Mouse (Mus musculus): ENCODE data around the gene Il17d. TPM values are rescaled to one million over a fixed set of nuclear protein-coding genes. Genes with fewer than 3 reads are reported as not detected.

Il17d gene
- 0.75 and 0.95 TPM in 2 replicates for polyA plus RNA-seq (2012; rRNA removed)

DNA sequence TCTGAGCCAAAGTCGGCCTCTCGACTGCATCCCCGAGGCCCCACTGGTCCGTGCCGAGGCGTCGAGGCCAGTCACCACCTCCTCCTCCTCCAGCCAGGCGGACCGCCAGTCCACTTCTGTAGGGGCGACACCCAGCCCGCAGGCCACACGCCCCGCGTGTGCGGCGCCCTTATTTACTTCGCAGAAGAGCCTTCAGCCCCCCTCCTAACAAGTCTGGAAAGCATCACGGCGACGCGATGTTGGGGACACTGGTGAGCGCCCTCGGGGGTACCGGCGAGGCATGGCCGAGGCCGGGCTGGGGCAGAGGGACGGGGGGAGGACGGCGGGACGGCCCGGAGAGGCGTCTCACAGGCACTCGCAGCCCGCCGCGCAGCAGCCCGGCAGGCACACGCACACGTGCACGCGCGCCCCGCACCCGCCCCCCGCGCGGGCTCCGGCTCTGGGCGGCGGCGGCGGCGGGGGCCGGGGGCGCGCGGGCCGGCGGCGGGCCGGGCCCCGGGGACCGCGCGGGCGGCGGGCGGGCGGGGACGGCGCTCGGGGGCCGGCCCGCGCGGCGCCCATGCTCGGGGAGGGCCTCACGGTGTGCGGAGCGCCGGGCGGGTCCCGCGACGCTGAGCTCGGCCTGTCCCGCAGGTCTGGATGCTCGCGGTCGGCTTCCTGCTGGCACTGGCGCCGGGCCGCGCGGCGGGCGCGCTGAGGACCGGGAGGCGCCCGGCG, at the start of gene Il17d:
Gene Il17d (plus strand): TSS at position 107 of the 717 bp plus-strand sequence.

DNA sequence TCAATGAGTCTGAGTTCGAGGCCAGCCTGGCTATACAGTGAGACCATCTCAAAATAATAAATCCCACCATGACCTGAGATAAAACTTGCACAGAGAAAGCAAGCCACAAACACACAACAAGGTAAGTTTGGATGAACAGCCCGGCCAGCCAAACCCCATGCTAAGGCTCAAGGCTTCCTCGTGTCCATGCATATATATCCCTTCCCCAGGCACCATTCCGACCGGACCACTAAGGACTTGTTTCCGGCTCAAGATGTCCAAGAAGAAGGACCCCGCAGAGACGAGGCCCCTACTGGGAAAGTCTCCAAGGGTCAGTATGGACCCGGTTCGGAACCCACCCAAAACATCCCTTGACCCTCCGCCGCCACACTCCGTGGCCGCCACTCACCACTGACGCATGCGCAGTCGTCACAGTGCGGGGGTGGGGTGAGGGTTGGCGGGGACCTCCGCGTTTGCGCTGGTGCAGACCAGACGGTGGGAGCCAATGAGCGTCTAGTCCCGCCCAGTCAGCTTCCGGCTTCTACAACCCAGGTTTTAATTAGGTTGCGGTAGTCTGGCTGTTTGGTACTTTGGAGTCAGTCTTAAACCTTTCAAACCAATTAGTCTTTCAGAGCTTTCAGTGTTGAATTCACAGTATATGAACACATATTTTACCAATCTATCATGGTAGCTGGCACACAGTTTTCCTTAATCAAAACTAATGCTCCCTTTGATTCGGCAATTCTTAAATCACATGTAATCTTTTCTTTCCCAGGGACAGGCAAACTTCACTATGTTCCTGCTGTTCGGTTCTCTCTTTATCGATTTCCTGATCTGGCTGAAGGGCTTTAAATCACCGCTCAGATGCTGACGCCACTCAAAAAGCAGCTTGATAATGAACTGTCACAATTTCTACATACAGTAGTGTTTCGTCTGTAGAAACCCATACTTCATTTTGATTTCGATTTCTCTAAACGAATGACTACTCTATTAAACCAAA, 46.9 kb downstream of the Il17d start, which contains the start of gene Eef1akmt1:
Gene Eef1akmt1 (minus strand): TSS at position 458 of the 979 bp plus-strand sequence.

Other genes with a start within 250 kb of the Il17d start
- gene Cryl1, start 126.2 kb upstream of the Il17d start, polyA plus RNA-seq (2012; rRNA removed) = 7.5 and 9.2 TPM in 2 replicates
- gene Ift88, start 100.7 kb upstream of the Il17d start, polyA plus RNA-seq (2012; rRNA removed) = 2.0 and 2.4 TPM in 2 replicates
- 8.3 and 9.5 TPM in 2 replicates for gene Eef1akmt1, start 46.8 kb downstream of the Il17d start, polyA plus RNA-seq (2012; rRNA removed)
- 3.7 and 4.2 TPM in 2 replicates for gene Xpo4, start 140.7 kb downstream of the Il17d start, polyA plus RNA-seq (2012; rRNA removed)
- not detected in 2 replicates for gene Gm49361, start 221.3 kb downstream of the Il17d start, polyA plus RNA-seq (2012; rRNA removed)
- gene Lats2, start 233.6 kb downstream of the Il17d start, polyA plus RNA-seq (2012; rRNA removed) = 5.2 and 6.0 TPM in 2 replicates

Measured in liver, embryonic 18 days (tissue).